ENCODE assay signal across 33 mouse cellular contexts in genomic region chr9:40649444-40649843, GRCm38 (mm10). TPM values are rescaled to one million over a fixed set of nuclear protein-coding genes. Genes with fewer than 3 reads are reported as not detected.
DNase-seq lines count a peak whose midpoint lies in the region; ATAC-seq and TF ChIP-seq lines count a peak whose summit lies in the region.
"Had no signal": no experiment of that assay in that cellular context is flagged by ENCODE, and none has a peak within 500 bp of the region (broad histone marks: within the 10 kb centered on the region; RNA-seq: fewer than 3 reads in every experiment).

No protein-coding gene starts in this region.

- DNase-seq in cerebellum, adult 9-11 months = peak; percentile 33
- no peak for DNase-seq in cerebellum, postnatal 4 days (ENCODE audit: low spot score in 2 of 2)
- no peak for DNase-seq in CH12.LX (ENCODE audit: extremely low read depth)
- DNase-seq in brain, adult 2 months (ENCODE audit: low read depth, low spot score) = peak; percentile 58
- DNase-seq in heart, postnatal 25 days (ENCODE audit: low spot score) = no peak
- DNase-seq: adrenal gland, postnatal 10 days; B cell, adult 2 months; cerebellum, adult 11-12 months; cerebellum, adult 8-10 months; cerebellum, postnatal 14 days; gastrocnemius, postnatal 10 days; gastrocnemius, postnatal 36 days; heart, adult 11 months; heart, postnatal 36 days; kidney, adult 18-20 months had no signal

- no peak overlapping the region for H3K4me3 ChIP-seq in CH12.LX (replicated peaks in 1 of 3; ENCODE audit: low read depth in 2 of 3, low read length in 2 of 3, poor library complexity in 1 of 3)
- no peak overlapping the region for H3K4me3 ChIP-seq in intestine, postnatal 0 days (ENCODE audit: low read depth, low read length)
- H3K4me3 ChIP-seq: embryonic facial prominence, embryonic 12.5 days; embryonic facial prominence, embryonic 15.5 days; forebrain, embryonic 13.5 days; hindbrain, embryonic 10.5 days; hindbrain, embryonic 13.5 days; intestine, embryonic 15.5 days had no signal

- no peaks in the 10 kb centered on the region for H3K27me3 ChIP-seq in CH12.LX (replicated peaks)
- H3K27me3 ChIP-seq in intestine, postnatal 0 days (replicated peaks; ENCODE audit: control insufficient read depth, insufficient read depth, low read length) = no peaks in the 10 kb centered on the region
- H3K27me3 ChIP-seq: embryonic facial prominence, embryonic 12.5 days; embryonic facial prominence, embryonic 15.5 days; forebrain, embryonic 13.5 days; hindbrain, embryonic 13.5 days; intestine, embryonic 15.5 days had no signal

- TF ChIP-seq CTCF in CH12.LX (conservative IDR thresholded peaks at IDR 0.05 in 1 of 2, IDR thresholded peaks at IDR 0.05 in 1 of 2; ENCODE audit: low read depth in 2 of 2, low read length in 2 of 2) = no peak
- TF ChIP-seq CTCF in intestine, postnatal 0 days (IDR thresholded peaks at IDR 0.05; ENCODE audit: low read depth) = no peak

- TF ChIP-seq RAD21 in CH12.LX (IDR thresholded peaks at IDR 0.05; ENCODE audit: low read depth, low read length) = no peak

- intact Hi-C loops in heart, postnatal 25 days (cut with DNase I) = no loop called here

- dilution Hi-C loops in CH12.LX (cut with MboI; ENCODE audit: extremely low pct_ligation_motif_present, extremely low pct_unique_long_range_greater_than_20kb, low sequenced_read_pairs) = no loop called here

- no peaks in the 10 kb centered on the region for H3K9me3 ChIP-seq in CH12.LX (replicated peaks; ENCODE audit: low read length)
- H3K9me3 ChIP-seq in intestine, postnatal 0 days (ENCODE audit: control insufficient read depth) = no peaks in the 10 kb centered on the region
- H3K9me3 ChIP-seq: embryonic facial prominence, embryonic 12.5 days; embryonic facial prominence, embryonic 15.5 days; forebrain, embryonic 13.5 days; hindbrain, embryonic 10.5 days; hindbrain, embryonic 13.5 days; intestine, embryonic 15.5 days had no signal

- H3K27ac ChIP-seq in CH12.LX (ENCODE audit: insufficient read depth, low read depth) = no peak overlapping the region
- no peak overlapping the region for H3K27ac ChIP-seq in intestine, postnatal 0 days (ENCODE audit: low read depth, low read length)
- H3K27ac ChIP-seq: embryonic facial prominence, embryonic 12.5 days; embryonic facial prominence, embryonic 15.5 days; forebrain, embryonic 13.5 days; hindbrain, embryonic 10.5 days; hindbrain, embryonic 13.5 days; intestine, embryonic 15.5 days had no signal

- no peaks in the 10 kb centered on the region for H3K79me2 ChIP-seq in CH12.LX (replicated peaks; ENCODE audit: control insufficient read depth, extremely low read depth, insufficient read depth, poor library complexity, severe bottlenecking)

- no peak for TF ChIP-seq EP300 in CH12.LX (IDR thresholded peaks at IDR 0.05; ENCODE audit: low read length)

- TF ChIP-seq POLR2A in CH12.LX (IDR thresholded peaks at IDR 0.05; ENCODE audit: low read depth, low read length) = no peak

- H3K4me1 ChIP-seq in CH12.LX (ENCODE audit: control insufficient read depth in 1 of 2, insufficient read depth in 2 of 2) = peaks cover 7 to 47% of the 10 kb centered on the region in 2 experiments; a peak in 3 of 4 replicates
- no peaks in the 10 kb centered on the region for H3K4me1 ChIP-seq in intestine, postnatal 0 days (replicated peaks; ENCODE audit: control insufficient read depth, insufficient read depth, low read length)
- H3K4me1 ChIP-seq: embryonic facial prominence, embryonic 12.5 days; embryonic facial prominence, embryonic 15.5 days; forebrain, embryonic 13.5 days; hindbrain, embryonic 13.5 days; intestine, embryonic 15.5 days had no signal

- peak overlapping the region; percentile 67; the same call in 1 of the 2 replicates for H3K4me2 ChIP-seq in CH12.LX (ENCODE audit: insufficient read depth, low read depth, poor library complexity, severe bottlenecking)
- H3K4me2 ChIP-seq in intestine, postnatal 0 days (replicated peaks; ENCODE audit: low read depth) = no peak overlapping the region
- H3K4me2 ChIP-seq: embryonic facial prominence, embryonic 12.5 days; embryonic facial prominence, embryonic 15.5 days; forebrain, embryonic 13.5 days; heart, embryonic 11.5 days; hindbrain, embryonic 13.5 days; intestine, embryonic 15.5 days had no signal

- H3K36me3 ChIP-seq in CH12.LX (replicated peaks in 1 of 2; ENCODE audit: control insufficient read depth in 1 of 2, insufficient read depth in 1 of 2, low read length in 1 of 2) = no peaks in the 10 kb centered on the region
- no peaks in the 10 kb centered on the region for H3K36me3 ChIP-seq in intestine, postnatal 0 days (ENCODE audit: control insufficient read depth, insufficient read depth)
- H3K36me3 ChIP-seq: embryonic facial prominence, embryonic 12.5 days; embryonic facial prominence, embryonic 15.5 days; hindbrain, embryonic 10.5 days; hindbrain, embryonic 13.5 days; intestine, embryonic 15.5 days had no signal

- 83% methylated on average over 3 of the region's 3 CpGs for WGBS in intestine, postnatal 0 days

- ATAC-seq in intestine, postnatal 0 days = no peak
- ATAC-seq: forebrain, embryonic 13.5 days; forebrain, embryonic 16.5 days; hindbrain, embryonic 16.5 days; intestine, embryonic 15.5 days had no signal

- H3K9ac ChIP-seq in CH12.LX (ENCODE audit: insufficient read depth, low read depth) = no peak overlapping the region
- H3K9ac ChIP-seq in intestine, postnatal 0 days (ENCODE audit: low read depth, low read length) = no peak overlapping the region
- H3K9ac ChIP-seq: embryonic facial prominence, embryonic 12.5 days; embryonic facial prominence, embryonic 15.5 days; forebrain, embryonic 13.5 days; hindbrain, embryonic 13.5 days; intestine, embryonic 15.5 days had no signal

- in situ Hi-C loops in CH12.LX (cut with MboI; ENCODE audit: low pct_ligation_motif_present, low pct_unique_long_range_greater_than_20kb, low sequenced_read_pairs) = no loop called here

TF ChIP-seq in CH12.LX, 34 proteins besides CTCF, POLR2A, EP300 and RAD21:
- TF ChIP-seq ZNF384 (IDR thresholded peaks at IDR 0.05; ENCODE audit: low read depth, low read length) (no peak), ELF1 (IDR thresholded peaks at IDR 0.05; ENCODE audit: low read depth, low read length) (no peak), GABPA (IDR thresholded peaks at IDR 0.05; ENCODE audit: insufficient replicate concordance, low read depth, low read length) (no peak), ZKSCAN1 (IDR thresholded peaks at IDR 0.05; ENCODE audit: borderline replicate concordance, low read depth, low read length) (no peak), RCOR1 (conservative IDR thresholded peaks at IDR 0.05; ENCODE audit: low read depth, low read length) (no peak), NRF1 (IDR thresholded peaks at IDR 0.05; ENCODE audit: low read depth, low read length) (no peak), USF1 (IDR thresholded peaks at IDR 0.05; ENCODE audit: low read depth, low read length) (no peak), MAX (IDR thresholded peaks at IDR 0.05; ENCODE audit: low read length) (no peak), USF2 (conservative IDR thresholded peaks at IDR 0.05; ENCODE audit: low read depth, low read length) (no peak), JUN (IDR thresholded peaks at IDR 0.05; ENCODE audit: insufficient read depth, low read depth, low read length) (no peak), IRF4 (IDR thresholded peaks at IDR 0.05; ENCODE audit: low read depth, low read length) (no peak)

RNA-seq across cellular contexts. Expression of gene Gm21915, which starts 21.0 kb away (rescaled TPM):
- total RNA-seq in CH12.LX (2012; rRNA removed) (not detected in 2 replicates), CH12.LX (2014; rRNA removed) (not detected in 2 replicates)
- polyA plus RNA-seq in CH12.LX (2012; ENCODE audit: insufficient read length, low read depth) = not detected in 2 replicates
- total RNA-seq in heart, postnatal 25 days (2021) = not detected
- not detected in 2 replicates for polyA plus RNA-seq in intestine, postnatal 0 days (2015; fragmentation: Nextera tagmentation; extraction: Ambion mirVana)
- total RNA-seq: adrenal gland, postnatal 10 days; adrenal gland, postnatal 4 days; common myeloid progenitor, adult 5-6 weeks; gastrocnemius, adult 18-20 months; gastrocnemius, postnatal 10 days; gastrocnemius, postnatal 36 days; heart, adult 8-10 months; heart, postnatal 36 days; MEL had no signal
- polyA plus RNA-seq: brain, embryonic 14.5 days; embryonic facial prominence, embryonic 12.5 days; embryonic facial prominence, embryonic 15.5 days; forebrain, embryonic 13.5 days; forebrain, embryonic 16.5 days; heart, embryonic 11.5 days; heart, embryonic 14.5 days; heart, postnatal 0 days; hindbrain, embryonic 10.5 days; hindbrain, embryonic 13.5 days; hindbrain, embryonic 16.5 days; intestine, embryonic 15.5 days had no signal

RNA-seq across cellular contexts. Expression of gene Clmp, which starts 36.3 kb away (rescaled TPM):
- total RNA-seq in CH12.LX (2012; rRNA removed) = not detected in 2 replicates
- not detected in 2 replicates for total RNA-seq in CH12.LX (2014; rRNA removed)
- not detected in 2 replicates for polyA plus RNA-seq in CH12.LX (2012; ENCODE audit: insufficient read length, low read depth)
- 1 to 10 TPM; 3.4 to 7.0 TPM for total RNA-seq in heart, postnatal 25 days (2021)
- 23.0 and 25.2 TPM in 2 replicates for polyA plus RNA-seq in intestine, postnatal 0 days (2015; fragmentation: Nextera tagmentation; extraction: Ambion mirVana)
- total RNA-seq: common myeloid progenitor, adult 5-6 weeks; MEL had no signal

Comparison
In these comparisons a context has a peak if more than half of its experiments do, and no peak if none do; other contexts are left out.
1. DNase-seq: peak in cerebellum, adult 9-11 months (single experiment) and brain, adult 2 months (single experiment); none in cerebellum, postnatal 4 days (0 of 2), CH12.LX (single experiment) and heart, postnatal 25 days (single experiment).
2. RNA of gene Clmp, which starts 36.3 kb away (total RNA-seq): 3.4 to 7.0 TPM in heart, postnatal 25 days; not detected in CH12.LX; every median in the first group is over 4 times any median in the second.